Mouse (Mus musculus) gastrocnemius, adult 2 months (tissue): ENCODE measurements around the gene Tmem169. TPM values are rescaled to one million over a fixed set of nuclear protein-coding genes. Genes with fewer than 3 reads are reported as not detected.

Experiments
- DNase-seq: peaks from one replicate; pipeline ENCODE4 v3.0.0; 2022
- H3K27ac ChIP-seq: fragments of 200-600 bp; 2 replicates; pipeline ENCODE4 v1.8.1; 2022; ENCODE audit warnings: mild to moderate bottlenecking
- H3K4me3 ChIP-seq: fragments of 200-600 bp; 2 replicates; pipeline ENCODE4 v1.8.1; 2022; ENCODE audit warnings: mild to moderate bottlenecking, moderate library complexity
- CTCF ChIP-seq: fragments of 200-600 bp; IDR thresholded peaks from 2 replicates; pipeline ENCODE4 v1.8.1; 2022; ENCODE audit warnings: antibody characterized with exemption, mild to moderate bottlenecking, moderate library complexity
- intact Hi-C: fragments of 180-260 bp; cut with DNase I; formaldehyde crosslinking; loops from one replicate; pipeline ENCODE4 v1.15.1; 2025
- total RNA-seq, 2 experiments: library from RNA; stranded (reverse); gene quantifications; 2 replicates each; pipeline ENCODE4 v1.2.3; 2021

Gene Tmem169
- total RNA-seq, 2 experiments from 2014 or later = not detected

DNA sequence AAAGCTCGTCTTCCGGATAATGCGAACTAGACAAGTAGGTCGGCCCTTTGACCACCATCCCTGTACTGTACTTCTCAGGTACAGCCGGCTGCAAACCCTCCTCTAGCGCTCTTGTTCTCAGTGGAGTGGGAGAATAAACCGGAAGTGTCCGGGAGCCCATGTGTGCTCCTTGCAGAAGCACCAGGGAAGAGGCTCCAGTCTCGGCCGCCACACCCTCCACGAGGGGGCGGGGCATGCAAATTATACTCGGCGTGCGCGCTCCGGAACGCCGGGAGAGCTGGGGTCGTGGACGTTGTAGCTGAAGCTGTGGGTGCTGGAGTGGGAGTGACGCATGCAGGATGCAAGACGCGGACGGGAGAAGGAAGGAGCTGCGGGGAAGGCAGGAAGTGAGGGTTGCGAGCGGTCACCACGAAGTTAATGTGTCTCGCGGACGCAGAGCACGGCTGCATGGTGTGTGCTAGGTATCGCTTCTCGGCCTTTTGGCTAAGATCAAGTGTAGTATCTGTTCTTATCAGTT is 29.6 kb upstream of the Tmem169 start:
- Histone ChIP-seq H3K4me3 (peak overlapping the region; percentile 77), H3K27ac (peak overlapping the region; percentile 95)
- DNase-seq = peak; percentile 94
- TF ChIP-seq CTCF = no peak
- intact Hi-C loops = no loop called here

DNA sequence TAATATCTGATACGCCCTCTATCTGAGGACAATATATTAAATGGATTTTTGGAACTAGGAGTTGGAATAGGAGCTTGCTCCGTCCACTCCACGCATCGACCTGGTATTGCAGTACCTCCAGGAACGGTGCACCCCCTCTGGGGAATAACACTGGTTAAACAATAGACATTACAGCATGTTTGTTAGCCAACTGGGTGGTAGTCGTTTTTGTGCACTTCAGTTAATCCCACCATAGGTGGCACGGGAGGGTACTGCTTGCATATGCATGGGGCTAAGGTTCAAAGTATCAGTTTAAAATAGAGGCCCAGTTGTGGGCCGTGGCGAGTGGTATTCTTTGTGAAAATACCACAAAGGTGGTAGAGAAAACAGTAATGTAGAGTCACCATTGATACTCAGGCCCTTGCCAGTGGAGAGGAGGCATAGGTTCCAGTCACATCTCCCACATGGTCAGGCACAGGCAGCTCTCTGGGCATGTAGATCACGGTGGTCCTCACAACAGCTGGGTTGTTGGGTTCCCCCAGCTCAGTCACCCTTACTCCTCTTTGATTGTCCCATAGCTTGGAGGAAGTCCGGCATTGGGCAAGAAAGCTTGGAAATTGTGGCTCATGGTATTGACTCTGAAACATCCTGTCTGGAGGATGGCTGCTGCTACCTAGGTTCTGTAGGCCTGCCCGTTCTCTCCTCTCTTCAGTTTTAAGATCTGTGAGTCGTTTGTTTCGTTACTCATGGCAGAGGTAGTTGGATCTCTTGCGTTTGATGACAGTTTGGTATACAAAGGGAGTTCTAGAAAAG is 28.9 kb upstream of the Tmem169 start:
- intact Hi-C loops = no loop called here
- no peak for TF ChIP-seq CTCF
- peak overlapping the region; percentile 77 for H3K4me3 ChIP-seq
- H3K27ac ChIP-seq = peak overlapping the region; percentile 95
- DNase-seq = peak; percentile 30

DNA sequence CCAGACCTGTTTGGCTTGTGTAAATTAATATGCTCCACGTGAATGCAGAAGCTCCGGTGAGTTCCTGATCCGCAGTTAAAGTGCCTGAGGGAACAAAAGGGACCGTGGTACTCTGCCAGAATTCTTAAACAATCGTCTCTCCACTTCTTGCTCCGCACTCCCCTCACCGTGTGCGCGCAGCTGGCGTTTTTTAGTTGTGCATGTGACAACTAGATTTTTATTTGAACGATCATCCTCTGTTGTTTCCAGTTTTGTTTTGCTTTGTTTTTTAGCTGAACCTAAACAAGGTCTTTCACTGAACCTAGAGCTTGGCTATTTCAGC is 28.4 kb upstream of the Tmem169 start:
- no peak for TF ChIP-seq CTCF
- intact Hi-C loops = no loop called here
- peak overlapping the region; percentile 77 for H3K4me3 ChIP-seq
- peak overlapping the region; percentile 95 for H3K27ac ChIP-seq
- DNase-seq = no peak

DNA sequence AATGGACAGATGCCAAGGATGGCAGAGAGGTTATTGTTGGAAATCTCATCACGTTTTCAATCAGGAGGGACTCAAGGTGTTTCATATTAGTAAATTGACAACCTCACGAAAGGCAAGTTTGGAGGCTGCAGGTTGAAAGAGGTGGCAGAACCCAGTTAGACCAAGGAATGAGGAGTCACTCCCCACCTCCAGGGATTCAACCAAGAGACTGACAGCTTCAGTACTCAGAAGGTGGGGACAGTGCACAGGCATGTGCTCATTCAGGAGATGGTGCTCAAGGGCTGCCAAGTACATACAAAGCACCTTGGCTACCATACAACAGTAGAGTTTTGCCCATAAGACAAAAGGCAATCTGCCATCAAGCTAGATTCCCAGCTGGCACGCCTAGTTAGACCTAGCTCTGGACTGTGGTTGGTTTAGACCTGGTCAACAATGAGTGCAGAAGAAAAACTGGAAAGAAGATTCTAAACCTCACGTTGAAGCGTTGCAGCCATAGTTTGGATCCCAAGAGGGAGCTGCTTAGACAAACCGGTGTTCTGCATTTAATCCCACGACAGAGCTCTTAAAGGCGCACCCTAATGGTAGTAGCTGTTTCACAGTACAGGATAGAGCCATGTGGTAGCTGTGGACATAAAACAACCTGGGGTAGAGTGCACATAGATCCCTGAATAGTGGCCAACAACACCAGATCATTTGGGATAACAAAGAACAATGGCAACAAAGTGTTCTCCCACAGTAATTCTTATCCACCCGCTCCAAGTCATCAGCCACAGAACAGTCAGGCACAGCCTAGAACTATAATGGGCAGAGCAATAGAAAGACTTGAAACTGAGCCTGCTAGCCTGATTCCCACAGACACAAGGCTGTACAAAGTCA is 27.6 kb upstream of the Tmem169 start:
- TF ChIP-seq CTCF = no peak
- intact Hi-C loops = no loop called here
- Histone ChIP-seq H3K4me3 (no peak overlapping the region), H3K27ac (no peak overlapping the region)
- DNase-seq = no peak

DNA sequence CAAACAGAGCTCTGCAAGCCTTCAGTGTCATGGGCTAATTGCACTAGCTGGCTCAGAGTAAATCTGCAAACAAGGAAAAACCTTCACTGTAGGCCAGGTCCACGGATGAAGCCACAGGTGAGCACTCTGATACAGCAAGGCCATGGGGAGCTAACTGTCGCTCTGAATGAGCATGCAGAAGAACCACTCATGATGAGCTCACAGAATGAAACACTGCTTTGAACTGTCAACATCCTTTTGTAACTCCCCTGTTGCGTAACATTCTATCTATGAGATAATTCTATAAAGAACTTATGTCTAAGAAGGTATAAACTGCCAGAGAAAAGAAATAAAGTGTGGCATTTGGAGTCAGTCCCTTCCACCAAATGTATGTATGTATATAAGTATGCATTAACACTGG is 21.1 kb upstream of the Tmem169 start:
- DNase-seq = no peak
- Histone ChIP-seq H3K4me3 (no peak overlapping the region), H3K27ac (no peak overlapping the region)
- intact Hi-C loops = no loop called here
- TF ChIP-seq CTCF = no peak

DNA sequence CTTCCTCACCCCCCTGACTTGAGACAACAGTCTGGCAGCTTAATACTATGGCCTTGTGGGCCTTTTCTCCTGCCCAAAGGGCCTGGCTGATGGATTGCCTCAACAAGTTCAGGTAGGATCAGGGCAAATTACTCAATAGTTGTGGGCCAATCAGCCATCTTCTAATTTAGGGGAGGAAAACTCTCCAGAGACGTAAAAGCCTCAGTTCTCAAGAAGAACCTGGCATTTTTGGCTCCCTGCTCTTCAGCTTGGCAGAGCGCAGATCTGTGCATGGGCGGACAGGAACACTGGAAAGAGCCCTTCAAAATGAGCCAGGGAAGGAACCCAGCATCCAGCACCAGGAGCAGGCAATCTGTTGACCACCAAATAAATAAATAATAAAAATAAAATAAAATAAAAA is 6.1 kb upstream of the Tmem169 start:
- no peak for DNase-seq
- H3K4me3 ChIP-seq = no peak overlapping the region
- intact Hi-C loops = no loop called here
- TF ChIP-seq CTCF = no peak
- no peak overlapping the region for H3K27ac ChIP-seq

DNA sequence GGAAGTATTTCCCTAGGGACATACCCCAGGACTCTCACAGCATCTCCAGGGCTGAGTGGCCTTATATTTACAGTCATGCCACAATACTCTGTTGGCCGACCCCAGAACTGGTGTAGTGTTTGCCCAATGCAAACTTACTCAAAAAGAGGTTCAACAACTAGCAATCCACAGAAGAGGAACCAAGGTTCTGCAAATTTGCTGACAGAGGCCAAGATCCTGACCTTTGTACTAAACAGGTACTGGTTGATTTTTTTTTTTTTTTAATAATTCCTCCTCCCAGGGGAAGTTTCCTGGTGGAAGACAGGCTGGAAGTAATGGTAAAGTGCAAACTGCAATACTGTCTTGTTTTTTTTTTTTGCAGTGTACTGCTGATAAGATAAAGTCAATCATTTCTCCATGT is 1.6 kb upstream of the Tmem169 start:
- DNase-seq = no peak
- intact Hi-C loops = loop anchor here (5.0 kb wide), 1 partner anchor 35 kb away; no protein-coding TSS in a partner anchor
- no peak for TF ChIP-seq CTCF
- Histone ChIP-seq H3K27ac (no peak overlapping the region), H3K4me3 (no peak overlapping the region)

DNA sequence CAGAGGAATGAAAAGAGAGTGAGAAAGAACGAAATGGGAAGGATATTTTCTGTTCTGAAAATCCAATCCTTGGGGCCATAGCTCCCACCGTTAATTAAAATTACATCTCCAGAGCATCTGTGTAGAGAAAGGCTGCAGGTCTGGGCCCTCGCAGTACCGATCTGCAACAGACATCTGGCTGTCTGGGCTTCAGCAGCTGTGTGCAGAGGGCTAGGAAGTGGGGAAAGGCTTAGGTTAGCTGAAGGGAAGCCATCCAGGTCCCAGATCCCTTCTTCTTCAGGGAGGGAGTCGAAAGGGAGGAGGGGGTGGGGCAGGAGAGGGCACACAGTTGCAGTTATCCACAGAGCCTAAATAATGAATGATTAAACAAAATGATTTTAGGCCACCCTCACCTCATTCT is 370 bp downstream of the Tmem169 start:
- no peak for DNase-seq
- intact Hi-C loops = loop anchor here (2.0 to 5.0 kb wide), 2 partner anchors 22 to 37 kb away; partner anchors contain the start of gene Xrcc5
- TF ChIP-seq CTCF = no peak
- peak overlapping the region; percentile 94 for H3K4me3 ChIP-seq
- H3K27ac ChIP-seq = no peak overlapping the region

DNA sequence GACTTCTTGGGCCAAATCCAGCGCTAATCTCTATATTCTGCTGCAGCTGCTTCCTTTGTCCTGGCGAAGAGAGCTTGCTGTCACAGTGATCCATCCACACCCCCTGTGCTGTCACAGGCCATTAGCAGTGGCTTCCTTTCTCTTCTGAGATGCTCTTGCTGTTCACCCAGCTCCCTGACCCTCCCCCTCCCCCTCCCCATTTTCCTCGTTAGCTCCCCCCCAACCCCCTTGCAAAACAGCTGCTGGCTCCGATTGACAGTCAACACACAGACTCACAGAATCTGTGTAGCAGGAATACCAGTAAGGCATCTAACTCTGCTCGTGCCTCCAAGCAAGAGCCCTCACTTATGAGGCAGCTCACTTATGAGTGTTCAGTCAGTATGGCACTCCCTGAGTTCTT is 2.7 kb downstream of the Tmem169 start:
- Histone ChIP-seq H3K4me3 (no peak overlapping the region), H3K27ac (no peak overlapping the region)
- TF ChIP-seq CTCF = no peak
- intact Hi-C loops = no loop called here
- DNase-seq = no peak

DNA sequence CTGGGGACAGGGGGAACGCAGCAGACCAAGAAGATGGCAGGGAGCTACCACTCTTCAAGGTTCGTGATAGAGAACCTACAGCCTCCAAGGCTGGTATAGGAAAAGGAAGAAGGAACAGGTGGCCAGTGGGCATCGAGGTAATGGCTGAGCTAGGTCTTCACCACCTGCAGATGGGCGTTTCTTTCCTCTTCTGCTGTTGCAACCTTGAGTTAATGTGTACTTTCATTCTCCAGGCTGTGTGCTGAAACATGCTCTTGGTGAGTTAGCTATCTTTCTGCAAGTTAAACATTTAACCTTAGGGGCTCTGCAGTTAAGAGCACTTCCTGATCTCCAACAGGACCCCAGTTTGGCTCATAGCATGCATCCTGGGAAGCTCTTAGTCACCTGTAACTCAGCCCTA is 3.7 kb downstream of the Tmem169 start:
- intact Hi-C loops = no loop called here
- no peak overlapping the region for H3K27ac ChIP-seq
- TF ChIP-seq CTCF = no peak
- DNase-seq = no peak
- no peak overlapping the region for H3K4me3 ChIP-seq

DNA sequence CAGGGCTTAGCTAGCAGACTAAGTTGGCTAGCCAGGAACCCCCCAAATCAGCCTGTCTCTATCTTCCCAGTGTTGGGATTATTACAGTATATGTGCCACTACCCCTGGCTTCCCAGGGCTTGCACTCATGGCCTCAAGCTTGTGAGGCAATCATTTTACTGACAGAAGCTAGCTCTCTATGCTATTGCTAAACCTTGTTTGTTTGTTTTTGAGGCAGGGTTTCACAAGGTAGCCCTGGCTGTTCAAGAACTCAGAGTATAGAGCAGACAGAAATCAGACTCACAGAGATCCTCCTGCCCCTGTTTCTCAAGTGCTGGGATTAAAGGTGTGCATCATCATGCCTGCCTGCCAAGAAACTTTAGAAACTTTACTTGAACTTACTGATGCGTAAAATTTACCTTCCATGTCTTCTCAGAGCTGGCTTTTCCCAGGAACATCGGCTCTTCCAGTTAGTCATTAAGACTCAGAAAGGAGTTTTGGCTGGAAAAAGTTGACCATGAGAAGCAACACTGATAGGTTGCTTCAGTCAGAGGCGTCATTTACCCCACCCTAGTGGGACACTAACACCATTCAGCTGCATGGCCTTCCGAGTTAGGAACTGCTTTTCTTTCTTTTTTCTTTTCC is 4.5 kb downstream of the Tmem169 start:
- Histone ChIP-seq H3K4me3 (no peak overlapping the region), H3K27ac (no peak overlapping the region)
- no peak for TF ChIP-seq CTCF
- intact Hi-C loops = no loop called here
- no peak for DNase-seq

DNA sequence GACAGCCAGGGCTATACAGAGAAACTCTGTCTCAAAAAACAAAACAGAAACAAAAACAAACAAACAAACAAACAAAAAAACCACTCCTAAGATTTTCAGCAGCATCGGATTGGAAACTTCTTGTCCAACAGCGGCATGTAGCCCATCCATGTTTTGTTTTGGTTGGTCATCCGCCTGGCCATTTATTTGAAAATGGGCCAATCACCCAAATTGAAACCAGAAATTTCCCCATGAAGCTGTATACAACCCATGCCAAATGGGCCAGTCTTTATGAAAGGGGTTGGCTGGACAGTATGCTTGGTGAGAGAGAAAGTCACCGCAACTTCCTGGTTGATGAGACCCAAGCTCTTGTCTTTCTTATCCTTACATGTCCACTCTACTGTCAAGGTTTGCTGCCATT is 6.7 kb downstream of the Tmem169 start:
- H3K4me3 ChIP-seq = no peak overlapping the region
- no peak overlapping the region for H3K27ac ChIP-seq
- DNase-seq = no peak
- intact Hi-C loops = no loop called here
- no peak for TF ChIP-seq CTCF

DNA sequence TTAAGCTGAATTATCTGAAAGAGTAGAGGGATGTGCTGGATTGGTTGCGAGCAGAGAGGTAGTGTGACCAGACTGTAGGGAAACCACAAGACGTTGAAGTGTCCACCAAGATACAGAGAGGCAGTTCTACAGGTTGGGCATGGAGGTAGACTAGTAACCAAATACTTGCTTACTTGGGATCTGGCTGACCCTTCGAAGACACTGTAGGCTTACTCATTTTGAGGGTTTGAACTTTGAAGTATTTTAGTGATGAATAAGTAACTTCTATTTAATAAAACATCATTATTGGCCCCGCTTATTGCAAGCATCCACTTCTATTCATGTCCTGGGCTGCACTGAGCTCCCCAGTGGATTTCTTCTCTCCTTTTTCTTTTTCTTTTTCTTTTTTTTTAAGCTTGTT is 7.3 kb downstream of the Tmem169 start:
- Histone ChIP-seq H3K4me3 (no peak overlapping the region), H3K27ac (no peak overlapping the region)
- intact Hi-C loops = no loop called here
- no peak for TF ChIP-seq CTCF
- DNase-seq = no peak
